Mouse (Mus musculus) CH12.LX (cell line): ENCODE measurements around the gene Slc4a4. TPM values are rescaled to one million over a fixed set of nuclear protein-coding genes. Genes with fewer than 3 reads are reported as not detected.

ENCODE experiments used
- DNase-seq: peaks from one replicate; pipeline ENCODE4 v3.0.0-alpha.2; 2013; ENCODE audit errors: extremely low read depth
- H3K27ac ChIP-seq: 2 replicates; pipeline ENCODE4 v1.5.1; 2012; ENCODE audit warnings: low read depth, mild to moderate bottlenecking, control low read depth, moderate library complexity; ENCODE audit not compliant: insufficient read depth
- H3K27me3 ChIP-seq: replicated peaks from 2 replicates; pipeline ENCODE3; 2012; ENCODE audit warnings: inconsistent platforms
- H3K36me3 ChIP-seq, 2 experiments: replicated peaks in 1 of 2; 2 replicates each; pipeline versions ENCODE3 to v1.6.1; 2012; ENCODE audit warnings: inconsistent platforms in 1 of 2, low read length in 1 of 2, mild to moderate bottlenecking in 1 of 2, mixed read lengths in 1 of 2, moderate library complexity in 1 of 2; ENCODE audit not compliant: control insufficient read depth in 1 of 2, insufficient read depth in 1 of 2
- H3K4me1 ChIP-seq, 2 experiments: 2 replicates each; pipeline ENCODE4 v1.6.1; 2012; ENCODE audit warnings: inconsistent platforms in 1 of 2, moderate library complexity in 1 of 2; ENCODE audit not compliant: insufficient read depth in 2 of 2, control insufficient read depth in 1 of 2
- H3K4me2 ChIP-seq: 2 replicates; pipeline ENCODE4 v1.6.1; 2012; ENCODE audit warnings: low read depth, mild to moderate bottlenecking, control low read depth; ENCODE audit not compliant: poor library complexity, insufficient read depth, severe bottlenecking
- H3K4me3 ChIP-seq, 3 experiments: fragments of 150-350 bp in 1 of 3; sonication (generic) in 1 of 3; replicated peaks in 1 of 3; 2 replicates each; pipeline versions ENCODE3 to v1.5.1; 2011 to 2012; ENCODE audit warnings: low read depth in 2 of 3, low read length in 2 of 3, mild to moderate bottlenecking in 2 of 3, moderate library complexity in 2 of 3, control low read depth in 1 of 3, improper control_type of control experiment in 1 of 3, inconsistent platforms in 1 of 3, mixed read lengths in 1 of 3; ENCODE audit not compliant: poor library complexity in 1 of 3
- H3K79me2 ChIP-seq: replicated peaks from 2 replicates; pipeline ENCODE4 v1.6.1; 2012; ENCODE audit warnings: mild to moderate bottlenecking, moderate library complexity; ENCODE audit not compliant: control insufficient read depth, poor library complexity, insufficient read depth, severe bottlenecking; ENCODE audit errors: extremely low read depth
- H3K9ac ChIP-seq: 2 replicates; pipeline ENCODE4 v1.6.1; 2012; ENCODE audit warnings: low read depth, mild to moderate bottlenecking, control low read depth, moderate library complexity; ENCODE audit not compliant: insufficient read depth
- H3K9me3 ChIP-seq: replicated peaks from 2 replicates; pipeline ENCODE3; 2012; ENCODE audit warnings: low read length, inconsistent platforms, mixed read lengths
- CHD2 ChIP-seq: IDR thresholded peaks from 2 replicates; pipeline ENCODE4 v1.6.1; 2011; ENCODE audit warnings: low read length, improper control_type of control experiment
- ELF1 ChIP-seq: IDR thresholded peaks from 2 replicates; pipeline ENCODE4 v1.6.1; 2014; ENCODE audit warnings: low read depth, mild to moderate bottlenecking, inconsistent platforms, low read length, improper control_type of control experiment
- GABPA ChIP-seq: IDR thresholded peaks from 2 replicates; pipeline ENCODE4 v1.6.1; 2012; ENCODE audit warnings: low read depth, low read length, improper control_type of control experiment, inconsistent platforms; ENCODE audit not compliant: insufficient replicate concordance
- HCFC1 ChIP-seq: IDR thresholded peaks from 2 replicates; pipeline ENCODE4 v1.6.1; 2012; ENCODE audit warnings: low read depth, mild to moderate bottlenecking, inconsistent platforms, low read length, improper control_type of control experiment
- IRF4 ChIP-seq: IDR thresholded peaks from 2 replicates; pipeline ENCODE4 v1.6.1; 2014; ENCODE audit warnings: low read depth, mild to moderate bottlenecking, inconsistent platforms, low read length, improper control_type of control experiment
- MAFK ChIP-seq: IDR thresholded peaks from 2 replicates; pipeline ENCODE4 v1.6.1; 2011; ENCODE audit warnings: low read length, improper control_type of control experiment; ENCODE audit not compliant: insufficient replicate concordance
- MAX ChIP-seq: IDR thresholded peaks from 2 replicates; pipeline ENCODE4 v1.6.1; 2011; ENCODE audit warnings: low read length, improper control_type of control experiment
- MXI1 ChIP-seq: IDR thresholded peaks from 2 replicates; pipeline ENCODE4 v1.6.1; 2011; ENCODE audit warnings: mild to moderate bottlenecking, low read depth, low read length, improper control_type of control experiment
- MYC ChIP-seq: IDR thresholded peaks from 2 replicates; pipeline ENCODE4 v1.6.1; 2011; ENCODE audit warnings: low read depth, mild to moderate bottlenecking, improper control_type of control experiment, low read length
- NELFE ChIP-seq: IDR thresholded peaks from 2 replicates; pipeline ENCODE4 v1.6.1; 2011; ENCODE audit warnings: low read depth, low read length, improper control_type of control experiment
- NRF1 ChIP-seq: IDR thresholded peaks from 2 replicates; pipeline ENCODE4 v1.6.1; 2014; ENCODE audit warnings: low read depth, mild to moderate bottlenecking, inconsistent platforms, low read length, improper control_type of control experiment, moderate library complexity
- RAD21 ChIP-seq: IDR thresholded peaks from 2 replicates; pipeline ENCODE4 v1.6.1; 2011; ENCODE audit warnings: low read depth, mild to moderate bottlenecking, low read length, improper control_type of control experiment, moderate library complexity
- TCF12 ChIP-seq: IDR thresholded peaks from 2 replicates; pipeline ENCODE4 v1.6.1; 2014; ENCODE audit warnings: low read depth, mild to moderate bottlenecking, inconsistent platforms, low read length, improper control_type of control experiment
- USF2 ChIP-seq: conservative IDR thresholded peaks from 2 replicates; pipeline ENCODE4 v1.6.1; 2011; ENCODE audit warnings: low read depth, low read length, improper control_type of control experiment
- ZKSCAN1 ChIP-seq: IDR thresholded peaks from 2 replicates; pipeline ENCODE4 v1.6.1; 2012; ENCODE audit warnings: low read depth, inconsistent platforms, low read length, improper control_type of control experiment, borderline replicate concordance
- ZNF384 ChIP-seq: IDR thresholded peaks from 2 replicates; pipeline ENCODE4 v1.6.1; 2012; ENCODE audit warnings: low read depth, low read length, improper control_type of control experiment, inconsistent platforms
- dilution Hi-C: fragments of 300-500 bp; cut with MboI; formaldehyde crosslinking; loops from 2 replicates; pipeline ENCODE4 v1.14.3; 2020; ENCODE audit warnings: low sequenced_read_pairs; ENCODE audit not compliant: extremely low pct_unique_long_range_greater_than_20kb, extremely low pct_ligation_motif_present
- in situ Hi-C: fragments of 300-500 bp; cut with MboI; formaldehyde crosslinking; loops from 3 replicates; pipeline ENCODE4 v1.14.3; 2019; ENCODE audit warnings: low sequenced_read_pairs, low pct_ligation_motif_present, low pct_unique_long_range_greater_than_20kb, mixed read lengths
- polyA plus RNA-seq: library from polyadenylated mRNA; unstranded; fragments of >175 nt; gene quantifications from 2 replicates; pipeline ENCODE4 v1.2.1, GENCODE M21; 2012; ENCODE audit warnings: low read depth; ENCODE audit not compliant: insufficient read length
- total RNA-seq, 2 experiments: library from RNA; depleted of rRNA; stranded (reverse); fragments of 300-350 nt in 1 of 2; fragments of >200 nt in 1 of 2; gene quantifications; 2 replicates each; pipeline ENCODE4 v1.2.3; 2012 to 2014

Slc4a4 gene
- total and polyA plus RNA-seq, 3 experiments, result not detected

GRCm38 (mm10) chr5:88975694-88976093, 89.1 kb downstream of the Slc4a4 start:
- Histone ChIP-seq H3K4me1 (peaks cover 0 to 2% of the 10 kb centered on the region in 2 experiments; a peak in 1 of 4 replicates), H3K79me2 (no peaks in the 10 kb centered on the region), H3K9ac (no peak overlapping the region), H3K36me3 (no peaks in the 10 kb centered on the region)
- dilution Hi-C loops, result no loop called here
- TF ChIP-seq MXI1, result no peak
- TF ChIP-seq, all 38 proteins: peak for 0
- no peaks in the 10 kb centered on the region for H3K27me3 ChIP-seq
- H3K27ac ChIP-seq, result no peak overlapping the region
- H3K9me3 ChIP-seq, result no peaks in the 10 kb centered on the region
- in situ Hi-C loops, result no loop called here
- no peak for DNase-seq
- no peak overlapping the region for H3K4me3 ChIP-seq
- H3K4me2 ChIP-seq, result no peak overlapping the region

DNA sequence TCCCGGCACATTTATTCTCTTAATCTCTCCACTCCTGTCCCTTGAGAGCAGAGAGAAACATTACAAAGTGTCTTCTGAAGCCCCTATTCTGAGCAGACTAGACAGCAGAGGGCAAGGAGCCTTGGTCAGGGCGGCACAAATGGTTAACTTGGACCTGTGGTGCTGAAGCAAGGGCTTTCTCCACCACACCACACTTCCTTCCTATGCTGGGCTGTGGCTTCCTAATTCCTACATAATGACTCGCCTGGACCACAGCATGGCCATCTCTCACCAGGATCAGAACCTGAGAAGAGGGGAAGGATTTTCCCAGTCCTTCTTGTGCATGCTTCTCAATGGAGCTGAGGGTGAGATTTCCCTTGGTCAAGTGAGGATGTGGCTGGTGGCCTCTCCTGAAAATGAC, 89.8 kb downstream of the Slc4a4 start:
- in situ Hi-C loops (no loop called here), dilution Hi-C loops (no loop called here)

DNA sequence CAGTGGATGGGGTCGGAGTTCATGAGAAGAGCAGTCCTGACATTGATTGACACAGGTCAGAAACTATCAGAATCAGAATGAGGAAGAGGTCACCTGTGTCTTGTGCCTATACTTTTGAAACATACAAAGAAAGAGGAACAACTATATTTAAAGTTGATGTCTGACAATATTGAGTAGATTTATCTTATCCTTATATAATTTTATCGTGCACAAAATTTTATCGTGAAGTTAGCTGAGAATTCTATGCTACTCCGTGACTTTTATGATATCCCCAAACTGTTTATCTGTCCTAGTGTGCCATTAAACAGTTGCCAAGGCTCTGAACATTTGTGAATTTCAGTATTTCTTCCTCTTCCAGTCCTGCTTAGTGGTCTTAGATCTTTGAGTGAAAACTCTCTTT, 94.1 kb downstream of the Slc4a4 start:
- no peak for TF ChIP-seq ZNF384
- TF ChIP-seq CHD2, result no peak
- TF ChIP-seq HCFC1, result no peak
- TF ChIP-seq NRF1, result no peak
- no peak for TF ChIP-seq ZKSCAN1
- no peak for TF ChIP-seq MXI1
- no peak for TF ChIP-seq MAX
- TF ChIP-seq IRF4, result no peak
- TF ChIP-seq NELFE, result no peak
- TF ChIP-seq ELF1, result no peak
- TF ChIP-seq MYC, result no peak
- TF ChIP-seq RAD21, result no peak
- no peak for TF ChIP-seq USF2
- no peak for TF ChIP-seq GABPA
- TF ChIP-seq TCF12, result no peak
- Histone ChIP-seq H3K79me2 (no peaks in the 10 kb centered on the region), H3K36me3 (no peaks in the 10 kb centered on the region), H3K27me3 (no peaks in the 10 kb centered on the region), H3K4me1 (peaks cover 3 to 18% of the 10 kb centered on the region in 2 experiments; a peak in 3 of 4 replicates), H3K4me2 (peak overlapping the region; percentile 38; the same call in 1 of the 2 replicates), H3K27ac (no peak overlapping the region), H3K4me3 (no peak overlapping the region), H3K9ac (no peak overlapping the region), H3K9me3 (no peaks in the 10 kb centered on the region)
- in situ Hi-C loops (no loop called here), dilution Hi-C loops (no loop called here)
- DNase-seq, result no peak

More for the DNA sequence above, 89.8 kb downstream of the Slc4a4 start:
- peaks cover 3 to 10% of the 10 kb centered on the region in 2 experiments; a peak in 3 of 4 replicates for H3K4me1 ChIP-seq
- H3K36me3 ChIP-seq, result no peaks in the 10 kb centered on the region
- no peak overlapping the region for H3K27ac ChIP-seq
- DNase-seq, result no peak
- no peak overlapping the region for H3K4me2 ChIP-seq
- no peak overlapping the region for H3K9ac ChIP-seq
- no peaks in the 10 kb centered on the region for H3K27me3 ChIP-seq
- no peak for TF ChIP-seq MAX
- TF ChIP-seq GABPA, result no peak
- TF ChIP-seq NRF1, result no peak
- TF ChIP-seq ELF1, result no peak
- TF ChIP-seq MAFK, result no peak
- H3K9me3 ChIP-seq, result no peaks in the 10 kb centered on the region
- no peaks in the 10 kb centered on the region for H3K79me2 ChIP-seq
- H3K4me3 ChIP-seq, result no peak overlapping the region
